Mouse (Mus musculus) hindbrain, embryonic 16.5 days (tissue): Measurements from ENCODE around the gene Med24. TPM values are rescaled to one million over a fixed set of nuclear protein-coding genes. Genes with fewer than 3 reads are reported as not detected.
A peak's percentile ranks its signal among the peaks of the same experiment; 100 is the strongest.

Experiments
- ATAC-seq: fragments of 200-750 bp; cut with Nextera tagmentation; 2 replicates; pipeline ENCODE4 v1.8.0; 2017; ENCODE audit warnings: moderate TSS enrichment, moderate library complexity
- H3K27ac ChIP-seq: fragments of 300-500 bp; sonication (generic); 2 replicates; pipeline ENCODE4 v1.5.1; 2014; ENCODE audit warnings: low read depth, mild to moderate bottlenecking, control low read depth, low read length, moderate library complexity
- H3K27me3 ChIP-seq: fragments of 300-500 bp; sonication (generic); replicated peaks from 2 replicates; pipeline ENCODE4 v1.6.1; 2014; ENCODE audit warnings: low read length; ENCODE audit not compliant: control insufficient read depth, insufficient read depth
- H3K36me3 ChIP-seq: fragments of 300-500 bp; sonication (generic); 2 replicates; pipeline ENCODE4 v1.6.1; 2014; ENCODE audit warnings: mild to moderate bottlenecking, low read length, moderate library complexity, mixed read lengths; ENCODE audit not compliant: control insufficient read depth, insufficient read depth
- H3K4me1 ChIP-seq: fragments of 300-500 bp; sonication (generic); 2 replicates; pipeline ENCODE4 v1.6.1; 2014; ENCODE audit warnings: low read depth, low read length; ENCODE audit not compliant: control insufficient read depth, insufficient read depth
- H3K4me2 ChIP-seq: fragments of 300-500 bp; sonication (generic); 2 replicates; pipeline ENCODE4 v1.6.1; 2014; ENCODE audit warnings: mild to moderate bottlenecking, low read length, control low read depth, moderate library complexity
- H3K4me3 ChIP-seq: fragments of 300-500 bp; sonication (generic); 2 replicates; pipeline ENCODE4 v1.5.1; 2014; ENCODE audit warnings: mild to moderate bottlenecking, low read length, control low read depth, moderate library complexity
- H3K9ac ChIP-seq: fragments of 300-500 bp; sonication (generic); 2 replicates; pipeline ENCODE4 v1.6.1; 2014; ENCODE audit warnings: low read depth, mild to moderate bottlenecking, control low read depth, low read length, moderate library complexity
- H3K9me3 ChIP-seq: fragments of 300-500 bp; sonication (generic); 2 replicates; pipeline ENCODE4 v1.6.1; 2014; ENCODE audit warnings: mild to moderate bottlenecking, low read length, moderate library complexity; ENCODE audit not compliant: control insufficient read depth
- WGBS: fragments of 180-500 bp; shearing (Covaris S2); extraction: QIAGEN DNeasy Blood & Tissue Kit; methylation state at CpG from one replicate; pipeline ENCODE4 v1.1.7; 2014; 5-methylcytosine and 5-hydroxymethylcytosine counted together
- polyA plus RNA-seq: library from polyadenylated mRNA; unstranded; fragments of >200 nt; fragmentation: Nextera tagmentation; extraction: Ambion mirVana; gene quantifications from 2 replicates; pipeline ENCODE4 v1.2.1, GENCODE M21; 2015

Med24 gene
- polyA plus RNA-seq, 1 experiment from 2014 or later = 62.5 TPM

DNA sequence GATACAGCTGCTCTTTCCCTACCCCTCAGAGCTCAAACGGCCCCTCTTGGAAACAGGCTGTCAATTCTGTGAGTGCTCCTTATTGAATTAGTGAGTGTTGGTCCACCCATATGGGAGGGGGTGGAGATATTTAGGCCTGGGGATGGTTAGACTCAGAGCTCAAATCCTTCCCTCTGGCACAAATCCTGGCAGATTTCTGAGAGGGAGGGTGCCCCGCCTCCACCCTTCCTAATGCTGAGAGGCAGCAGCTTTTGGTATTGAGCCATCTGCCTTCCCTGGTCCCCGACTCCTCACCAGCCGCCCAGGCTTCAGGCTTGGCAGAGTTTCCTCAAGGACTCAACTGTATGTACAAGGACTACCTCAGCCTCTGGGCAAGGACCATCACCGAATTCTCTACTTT, 1.9 kb upstream of the Med24 start:
- H3K9me3 ChIP-seq = 0 out of 2 replicates have a peak, but pooled peaks cover 2% of the 10 kb centered on the region

DNA sequence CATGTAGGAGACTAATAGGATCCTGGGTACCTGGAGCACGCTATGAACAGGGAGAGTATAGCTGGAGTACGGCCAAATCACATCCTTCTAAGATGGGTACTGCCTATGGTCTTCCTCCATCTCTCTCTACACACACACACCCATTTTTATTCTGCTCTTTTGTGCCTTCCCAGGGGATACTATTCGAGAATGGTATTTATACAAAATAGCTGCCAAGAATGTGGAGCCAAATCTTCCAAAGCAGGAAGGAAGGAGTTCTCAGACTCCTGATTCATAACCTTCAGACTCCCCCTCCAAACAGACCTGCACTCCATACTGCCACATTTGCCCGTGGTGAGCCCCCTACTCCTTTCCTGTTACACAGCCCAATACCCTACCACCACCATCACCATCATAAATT, 1.5 kb upstream of the Med24 start:
- 0 out of 2 replicates have a peak, but pooled peaks cover 2% of the 10 kb centered on the region for H3K9me3 ChIP-seq
- ATAC-seq = no peak
- peak overlapping the region; percentile 48 for H3K27ac ChIP-seq
- H3K4me2 ChIP-seq = no peak overlapping the region
- no peak overlapping the region for H3K9ac ChIP-seq
- 67% methylated on average over 4 of the region's 4 CpGs for WGBS
- no peaks in the 10 kb centered on the region for H3K36me3 ChIP-seq
- H3K4me1 ChIP-seq = peaks cover 4% of the 10 kb centered on the region
- no peak overlapping the region for H3K4me3 ChIP-seq
- no peaks in the 10 kb centered on the region for H3K27me3 ChIP-seq

More for the DNA sequence above, 1.9 kb upstream of the Med24 start:
- H3K4me3 ChIP-seq = no peak overlapping the region
- H3K36me3 ChIP-seq = no peaks in the 10 kb centered on the region
- H3K9ac ChIP-seq = no peak overlapping the region
- WGBS = 46% methylated on average over 5 of the region's 5 CpGs
- H3K4me2 ChIP-seq = no peak overlapping the region
- H3K4me1 ChIP-seq = peaks cover 4% of the 10 kb centered on the region
- no peaks in the 10 kb centered on the region for H3K27me3 ChIP-seq
- peak overlapping the region; percentile 48 for H3K27ac ChIP-seq
- peak; percentile 28; the same call in 1 of the 2 replicates for ATAC-seq

DNA sequence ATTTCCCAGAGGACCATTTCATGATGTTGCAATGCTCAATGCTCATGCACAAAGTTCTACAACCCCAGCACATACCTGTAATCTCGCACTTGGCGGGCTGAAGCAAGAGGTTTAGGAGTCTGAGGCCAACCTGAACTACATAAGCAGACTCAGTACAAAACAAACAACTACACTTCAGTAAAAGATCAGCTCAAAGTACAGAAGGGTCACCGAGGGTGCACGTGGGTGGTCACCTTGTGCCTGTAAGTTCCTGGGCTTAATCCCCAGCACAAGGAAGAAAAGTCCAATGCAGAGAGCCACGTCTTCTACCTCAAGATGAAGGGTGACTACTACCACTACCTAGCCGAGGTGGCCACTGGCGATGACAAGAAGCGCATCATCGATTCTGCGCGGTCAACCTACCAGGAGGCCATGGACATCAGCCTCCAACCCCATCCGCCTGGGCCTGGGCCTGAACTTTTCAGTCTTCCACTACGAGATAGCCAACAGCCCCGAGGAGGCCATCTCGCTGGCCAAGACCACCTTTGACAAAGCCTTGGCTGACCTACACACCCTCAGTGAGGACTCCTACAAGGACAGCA, 3.2 kb downstream of the Med24 start:
- Histone ChIP-seq H3K36me3 (no peaks in the 10 kb centered on the region; the same call in 1 of the 2 replicates), H3K4me1 (peaks cover 4% of the 10 kb centered on the region), H3K27ac (no peak overlapping the region), H3K9me3 (no peaks in the 10 kb centered on the region), H3K27me3 (no peaks in the 10 kb centered on the region), H3K9ac (no peak overlapping the region), H3K4me2 (no peak overlapping the region), H3K4me3 (no peak overlapping the region)
- WGBS = 96% methylated on average over 15 of the region's 15 CpGs
- ATAC-seq = no peak

DNA sequence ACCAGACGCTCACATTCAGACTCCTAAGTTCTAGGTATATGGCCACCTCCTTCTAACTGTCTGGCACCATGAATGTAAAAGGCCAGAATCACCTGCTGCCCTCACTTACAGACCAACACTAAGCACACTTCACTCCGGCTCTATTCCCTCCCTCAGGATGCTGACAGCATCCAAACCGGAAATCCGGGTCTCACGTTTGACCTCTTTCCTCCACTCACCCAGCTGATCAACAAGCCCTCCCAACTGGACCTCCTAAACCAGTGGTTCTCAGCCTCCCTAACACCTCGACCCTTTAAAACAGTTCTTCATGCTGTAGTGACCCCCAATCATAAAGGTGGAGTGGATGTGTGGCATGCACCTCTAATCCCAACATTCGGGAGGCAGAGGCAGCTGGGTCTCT, 6.1 kb downstream of the Med24 start:
- WGBS = 79% methylated on average over 7 of the region's 7 CpGs
- Histone ChIP-seq H3K9ac (no peak overlapping the region), H3K4me3 (no peak overlapping the region), H3K4me1 (0 out of 2 replicates have a peak, but pooled peaks cover 3% of the 10 kb centered on the region), H3K27me3 (no peaks in the 10 kb centered on the region), H3K9me3 (no peaks in the 10 kb centered on the region), H3K27ac (no peak overlapping the region), H3K36me3 (no peaks in the 10 kb centered on the region; the same call in 1 of the 2 replicates), H3K4me2 (no peak overlapping the region)
- no peak for ATAC-seq

DNA sequence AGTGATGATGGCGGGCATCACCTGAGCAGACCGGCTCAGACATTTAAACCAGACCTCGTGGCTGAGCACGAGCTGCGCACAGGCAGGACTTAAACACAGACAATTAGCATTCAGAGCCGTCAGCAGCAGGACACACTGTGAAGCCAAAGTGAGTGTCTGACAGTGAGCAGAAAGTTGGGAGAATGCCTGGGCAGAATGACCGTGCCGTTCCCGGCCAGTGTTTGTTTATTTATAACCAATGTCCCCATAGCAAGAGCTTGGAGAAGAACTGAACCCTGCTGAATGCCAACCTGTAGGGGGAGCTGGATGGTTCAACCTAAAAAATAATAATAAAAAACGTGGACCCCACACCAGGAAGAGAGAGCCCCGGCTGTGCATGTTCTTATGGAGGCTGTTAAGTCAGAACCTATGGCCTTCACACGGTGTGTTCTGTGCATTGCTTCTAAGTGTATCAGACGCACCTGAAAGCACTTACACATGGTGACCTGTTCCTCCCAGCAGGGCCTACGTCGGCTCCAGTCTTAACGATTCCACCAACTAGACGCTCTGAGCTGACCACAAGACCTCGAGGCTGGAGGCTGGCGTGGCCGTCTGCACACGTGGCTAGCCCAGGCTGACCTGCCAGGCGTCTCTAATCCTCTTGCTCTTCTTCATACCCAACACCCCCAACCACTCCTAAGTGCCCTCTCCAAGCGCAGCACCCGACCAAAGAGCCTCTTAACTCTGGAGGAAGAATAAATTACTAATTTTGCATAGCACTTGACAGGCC, 7.6 kb downstream of the Med24 start:
- Histone ChIP-seq H3K4me2 (no peak overlapping the region), H3K9me3 (no peaks in the 10 kb centered on the region), H3K27me3 (no peaks in the 10 kb centered on the region), H3K4me3 (no peak overlapping the region), H3K27ac (no peak overlapping the region), H3K9ac (no peak overlapping the region), H3K4me1 (0 out of 2 replicates have a peak, but pooled peaks cover 4% of the 10 kb centered on the region), H3K36me3 (peaks cover 5% of the 10 kb centered on the region; the same call in 1 of the 2 replicates)
- 68% methylated on average over 24 of the region's 24 CpGs for WGBS
- peak; percentile 62; the same call in 1 of the 2 replicates for ATAC-seq

DNA sequence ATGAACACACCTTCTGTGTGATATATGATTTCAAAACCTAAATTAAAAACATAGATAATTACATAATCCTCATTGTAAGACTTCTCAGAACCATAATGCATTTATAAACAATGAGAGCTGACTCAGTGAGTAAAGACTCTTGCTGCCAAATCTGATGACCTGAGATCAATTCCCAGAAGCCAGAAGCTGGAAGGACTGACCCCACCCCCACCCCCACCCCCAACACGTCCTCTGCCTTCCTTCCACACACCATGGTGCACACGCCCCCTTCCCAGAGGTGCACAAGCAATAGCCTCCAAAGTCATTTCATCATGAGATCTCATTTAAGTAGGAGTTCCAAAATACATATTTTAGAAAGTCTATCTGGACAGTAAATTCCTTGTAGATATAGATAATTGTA, 8.5 kb downstream of the Med24 start:
- H3K27ac ChIP-seq = no peak overlapping the region
- no peak for ATAC-seq
- no peaks in the 10 kb centered on the region for H3K9me3 ChIP-seq
- H3K36me3 ChIP-seq = peaks cover 7% of the 10 kb centered on the region; the same call in 1 of the 2 replicates
- WGBS = 79% methylated on average over 2 of the region's 2 CpGs
- no peak overlapping the region for H3K4me2 ChIP-seq
- no peak overlapping the region for H3K9ac ChIP-seq
- H3K27me3 ChIP-seq = no peaks in the 10 kb centered on the region
- 0 out of 2 replicates have a peak, but pooled peaks cover 4% of the 10 kb centered on the region for H3K4me1 ChIP-seq
- no peak overlapping the region for H3K4me3 ChIP-seq

DNA sequence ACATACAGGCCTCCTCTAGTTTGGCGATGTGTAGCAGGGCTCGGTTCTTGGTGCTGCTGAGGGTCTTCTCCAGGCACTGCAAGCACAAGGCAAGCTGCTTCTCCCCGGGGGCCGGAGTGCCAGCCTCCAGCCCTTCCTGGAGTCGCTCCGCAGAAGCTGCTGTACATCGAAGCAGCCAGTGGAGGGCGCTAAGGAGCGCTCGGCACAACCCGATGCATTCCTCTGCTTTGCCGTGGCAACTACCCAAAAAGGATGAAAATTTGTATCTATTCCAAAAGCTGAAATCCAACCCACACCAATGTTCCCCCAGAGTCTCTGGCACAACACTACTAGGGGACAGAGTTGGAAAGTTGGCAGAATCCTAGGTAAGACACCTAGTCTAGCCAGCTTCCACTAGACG, 11.3 kb downstream of the Med24 start:
- peaks cover 19% of the 10 kb centered on the region for H3K36me3 ChIP-seq
- H3K4me1 ChIP-seq = 0 out of 2 replicates have a peak, but pooled peaks cover 4% of the 10 kb centered on the region
- no peaks in the 10 kb centered on the region for H3K9me3 ChIP-seq
- no peak overlapping the region for H3K9ac ChIP-seq
- WGBS = 11% methylated on average over 13 of the region's 13 CpGs
- no peaks in the 10 kb centered on the region for H3K27me3 ChIP-seq
- no peak overlapping the region for H3K4me3 ChIP-seq
- no peak overlapping the region for H3K27ac ChIP-seq
- no peak overlapping the region for H3K4me2 ChIP-seq
- ATAC-seq = no peak

DNA sequence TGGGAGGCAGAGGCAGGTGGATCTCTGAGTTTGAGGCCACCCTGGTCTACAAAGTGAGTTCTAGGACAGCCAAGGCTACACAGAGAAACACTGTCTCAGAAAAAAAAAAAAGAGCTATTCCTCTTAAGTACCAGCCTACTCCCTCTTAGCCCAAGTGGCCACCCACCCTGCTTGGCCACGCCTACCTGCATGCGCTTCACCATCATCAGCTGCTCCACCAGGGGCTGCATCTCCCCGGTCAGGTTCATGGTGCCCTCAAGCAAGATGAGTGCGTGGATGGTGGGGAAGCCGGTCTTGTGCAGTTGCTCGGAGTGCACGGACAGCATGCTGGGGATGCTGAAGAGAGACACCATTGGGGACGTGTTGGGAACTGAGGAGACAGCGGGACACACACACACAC, 13.3 kb downstream of the Med24 start:
- Histone ChIP-seq H3K4me2 (no peak overlapping the region), H3K4me3 (no peak overlapping the region), H3K36me3 (peaks cover 24% of the 10 kb centered on the region), H3K9ac (no peak overlapping the region), H3K27ac (no peak overlapping the region), H3K27me3 (no peaks in the 10 kb centered on the region), H3K9me3 (no peaks in the 10 kb centered on the region), H3K4me1 (0 out of 2 replicates have a peak, but pooled peaks cover 4% of the 10 kb centered on the region)
- 95% methylated on average over 9 of the region's 9 CpGs for WGBS
- ATAC-seq = no peak

DNA sequence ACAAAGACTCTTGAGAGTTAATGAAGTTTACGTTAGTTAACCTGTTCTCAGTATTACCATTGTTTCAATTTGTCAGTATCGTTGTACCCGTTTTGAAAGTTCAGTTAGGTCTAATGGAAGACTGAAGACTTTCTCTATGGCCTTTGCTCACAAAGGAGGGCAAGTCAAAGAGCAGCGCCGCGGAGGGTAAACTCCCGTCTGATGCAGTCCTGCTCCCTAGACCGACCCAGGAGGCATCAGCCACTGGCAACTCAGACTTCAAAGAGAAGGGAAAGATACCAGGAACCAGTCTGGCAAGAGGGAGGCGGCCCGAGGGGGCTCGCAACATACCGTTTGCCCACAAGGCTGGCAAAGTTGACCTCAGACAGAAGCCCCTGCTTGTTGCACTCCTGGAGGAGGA, 15.5 kb downstream of the Med24 start:
- no peak overlapping the region for H3K27ac ChIP-seq
- H3K36me3 ChIP-seq = peaks cover 33% of the 10 kb centered on the region
- no peak for ATAC-seq
- 87% methylated on average over 12 of the region's 12 CpGs for WGBS
- H3K9me3 ChIP-seq = no peaks in the 10 kb centered on the region
- no peaks in the 10 kb centered on the region for H3K27me3 ChIP-seq
- H3K4me3 ChIP-seq = no peak overlapping the region
- no peak overlapping the region for H3K9ac ChIP-seq
- no peak overlapping the region for H3K4me2 ChIP-seq
- 0 out of 2 replicates have a peak, but pooled peaks cover 4% of the 10 kb centered on the region for H3K4me1 ChIP-seq
